Mouse (Mus musculus) heart, embryonic 10.5 days (tissue): ENCODE data around the gene Smc1a. TPM values are rescaled to one million over a fixed set of nuclear protein-coding genes. Genes with fewer than 3 reads are reported as not detected.

Experiments used
- DNase-seq: peaks from one replicate; pipeline ENCODE4 v3.0.0-alpha.2; 2017; ENCODE audit warnings: low spot score
- H3K27ac ChIP-seq: fragments of 300-500 bp; sonication (generic); 2 replicates; pipeline ENCODE4 v1.5.1; 2016; ENCODE audit warnings: mild to moderate bottlenecking
- H3K27me3 ChIP-seq: fragments of 300-500 bp; sonication (generic); 2 replicates; pipeline ENCODE4 v1.6.1; 2016; ENCODE audit warnings: mild to moderate bottlenecking; ENCODE audit not compliant: poor library complexity, insufficient read depth, severe bottlenecking
- H3K36me3 ChIP-seq: fragments of 300-500 bp; sonication (generic); 2 replicates; pipeline ENCODE4 v1.6.1; 2016; ENCODE audit warnings: mild to moderate bottlenecking, moderate library complexity
- H3K4me1 ChIP-seq: fragments of 300-500 bp; sonication (generic); 2 replicates; pipeline ENCODE4 v1.6.1; 2016; ENCODE audit warnings: mild to moderate bottlenecking
- H3K4me3 ChIP-seq: fragments of 300-500 bp; sonication (generic); 2 replicates; pipeline ENCODE4 v1.5.1; 2016; ENCODE audit warnings: mild to moderate bottlenecking, moderate library complexity
- H3K9me3 ChIP-seq: fragments of 300-500 bp; sonication (generic); 2 replicates; pipeline ENCODE4 v1.6.1; 2016; ENCODE audit warnings: mild to moderate bottlenecking, moderate library complexity
- WGBS: fragments of 180-500 bp; shearing (Covaris S2); methylation state at CpG from one replicate; pipeline ENCODE4 v1.1.7; 2016; 5-methylcytosine and 5-hydroxymethylcytosine counted together
- polyA plus RNA-seq: library from polyadenylated mRNA; unstranded; fragments of >200 nt; fragmentation: Nextera tagmentation; extraction: Ambion mirVana; gene quantifications from 2 replicates; pipeline ENCODE4 v1.2.1, GENCODE M21; 2016

Gene Smc1a
- 73.9 and 88.5 TPM in 2 replicates for polyA plus RNA-seq

- H3K27ac ChIP-seq, result peak within 1 kb of the TSS; percentile 87
- H3K4me3 ChIP-seq, result peak within 1 kb of the TSS; percentile 66
- H3K4me1 ChIP-seq, result no peaks in the 10 kb centered on the region
- peak; percentile 96 for DNase-seq
- H3K27me3 ChIP-seq, result peaks cover 36% of the 10 kb centered on the region; the same call in 1 of the 2 replicates
- peaks cover 3% of the 10 kb centered on the region; the same call in 1 of the 2 replicates for H3K36me3 ChIP-seq
- 15% methylated on average over 64 of the region's 64 CpGs for WGBS
- H3K9me3 ChIP-seq, result no peaks in the 10 kb centered on the region
Observed at GRCm38 (mm10) chrX:152016151-152017145, at the start of gene Smc1a, which contains the start of gene Ribc1. Gene Smc1a (plus strand): TSS chrX:152016428. Gene Ribc1 (minus strand): TSS chrX:152016295.

GRCm38 (mm10) chrX:151999006-151999710 is 17.1 kb upstream of the Smc1a start:
- no peak overlapping the region for H3K4me3 ChIP-seq
- 62% methylated on average over 4 of the region's 4 CpGs for WGBS
- no peaks in the 10 kb centered on the region for H3K4me1 ChIP-seq
- peaks cover 62% of the 10 kb centered on the region for H3K27me3 ChIP-seq
- H3K27ac ChIP-seq, result no peak overlapping the region
- DNase-seq, result no peak
- peaks cover 10% of the 10 kb centered on the region for H3K36me3 ChIP-seq
- no peaks in the 10 kb centered on the region for H3K9me3 ChIP-seq

GRCm38 (mm10) chrX:152001182-152001684 is 15.0 kb upstream of the Smc1a start:
- peak overlapping the region; percentile 65 for H3K4me3 ChIP-seq
- no peaks in the 10 kb centered on the region for H3K9me3 ChIP-seq
- no peaks in the 10 kb centered on the region for H3K4me1 ChIP-seq
- peaks cover 30% of the 10 kb centered on the region for H3K36me3 ChIP-seq
- DNase-seq, result no peak
- H3K27me3 ChIP-seq, result peaks cover 77% of the 10 kb centered on the region
- WGBS, result 37% methylated on average over 9 of the region's 9 CpGs
- peak overlapping the region; percentile 80; the same call in 1 of the 2 replicates for H3K27ac ChIP-seq

- peak; percentile 94 for DNase-seq
- 19% methylated on average over 39 of the region's 41 CpGs for WGBS
- Histone ChIP-seq H3K4me3 (peak within 1 kb of the TSS; percentile 65), H3K36me3 (peaks cover 36% of the 10 kb centered on the region), H3K4me1 (no peaks in the 10 kb centered on the region), H3K27me3 (peaks cover 73% of the 10 kb centered on the region), H3K27ac (peak within 1 kb of the TSS; percentile 80), H3K9me3 (no peaks in the 10 kb centered on the region)
Observed at GRCm38 (mm10) chrX:152001737-152002710, 14.2 kb upstream of the Smc1a start, which contains the start of gene Hsd17b10. Gene Hsd17b10 (plus strand): TSS chrX:152001845.

- no peaks in the 10 kb centered on the region for H3K9me3 ChIP-seq
- H3K27me3 ChIP-seq, result peaks cover 73% of the 10 kb centered on the region; the same call in 1 of the 2 replicates
- DNase-seq, result no peak
- WGBS, result 67% methylated on average over 2 of the region's 2 CpGs
- H3K27ac ChIP-seq, result no peak overlapping the region
- peak overlapping the region; percentile 22; the same call in 1 of the 2 replicates for H3K4me3 ChIP-seq
- peaks cover 43% of the 10 kb centered on the region for H3K36me3 ChIP-seq
- no peaks in the 10 kb centered on the region for H3K4me1 ChIP-seq
Observed at GRCm38 (mm10) chrX:152002865-152003264, 13.4 kb upstream of the Smc1a start.

- Histone ChIP-seq H3K36me3 (peaks cover 46% of the 10 kb centered on the region), H3K27ac (no peak overlapping the region), H3K9me3 (no peaks in the 10 kb centered on the region), H3K4me1 (no peaks in the 10 kb centered on the region), H3K27me3 (peaks cover 59% of the 10 kb centered on the region; the same call in 1 of the 2 replicates), H3K4me3 (no peak overlapping the region)
- 82% methylated on average over 1 of the region's 1 CpGs for WGBS
- no peak for DNase-seq
Observed at GRCm38 (mm10) chrX:152007863-152008262, 8.4 kb upstream of the Smc1a start.

- no peaks in the 10 kb centered on the region for H3K9me3 ChIP-seq
- no peaks in the 10 kb centered on the region for H3K4me1 ChIP-seq
- WGBS, result 16% methylated on average over 11 of the region's 11 CpGs
- H3K4me3 ChIP-seq, result peak overlapping the region; percentile 66
- no peak for DNase-seq
- H3K27me3 ChIP-seq, result peaks cover 36% of the 10 kb centered on the region; the same call in 1 of the 2 replicates
- peak overlapping the region; percentile 86 for H3K27ac ChIP-seq
- H3K36me3 ChIP-seq, result peaks cover 3% of the 10 kb centered on the region; the same call in 1 of the 2 replicates
Observed at GRCm38 (mm10) chrX:152015752-152016150, 477 bp upstream of the Smc1a start.

GRCm38 (mm10) chrX:152017186-152017585 is 958 bp downstream of the Smc1a start:
- H3K9me3 ChIP-seq, result no peaks in the 10 kb centered on the region
- peak overlapping the region; percentile 66 for H3K4me3 ChIP-seq
- peaks cover 30% of the 10 kb centered on the region; the same call in 1 of the 2 replicates for H3K27me3 ChIP-seq
- no peaks in the 10 kb centered on the region for H3K4me1 ChIP-seq
- H3K36me3 ChIP-seq, result peaks cover 3% of the 10 kb centered on the region; the same call in 1 of the 2 replicates
- peak overlapping the region; percentile 87 for H3K27ac ChIP-seq
- WGBS, result 24% methylated on average over 14 of the region's 14 CpGs
- no peak for DNase-seq

- no peaks in the 10 kb centered on the region for H3K4me1 ChIP-seq
- no peaks in the 10 kb centered on the region for H3K9me3 ChIP-seq
- H3K27ac ChIP-seq, result no peak overlapping the region
- peaks cover 13% of the 10 kb centered on the region; the same call in 1 of the 2 replicates for H3K36me3 ChIP-seq
- 79% methylated on average over 2 of the region's 2 CpGs for WGBS
- no peak for DNase-seq
- H3K27me3 ChIP-seq, result peaks cover 32% of the 10 kb centered on the region; the same call in 1 of the 2 replicates
- H3K4me3 ChIP-seq, result no peak overlapping the region
Observed at GRCm38 (mm10) chrX:152019294-152019693, 3.1 kb downstream of the Smc1a start.

- no peaks in the 10 kb centered on the region for H3K9me3 ChIP-seq
- H3K27ac ChIP-seq, result no peak overlapping the region
- DNase-seq, result no peak
- peaks cover 26% of the 10 kb centered on the region; the same call in 1 of the 2 replicates for H3K27me3 ChIP-seq
- H3K36me3 ChIP-seq, result peaks cover 47% of the 10 kb centered on the region
- H3K4me3 ChIP-seq, result no peak overlapping the region
- no peaks in the 10 kb centered on the region for H3K4me1 ChIP-seq
Observed at GRCm38 (mm10) chrX:152039865-152040264, 23.6 kb downstream of the Smc1a start.

GRCm38 (mm10) chrX:152047230-152047629 is 31.0 kb downstream of the Smc1a start:
- Histone ChIP-seq H3K4me1 (no peaks in the 10 kb centered on the region), H3K27ac (no peak overlapping the region), H3K36me3 (peaks cover 38% of the 10 kb centered on the region), H3K4me3 (no peak overlapping the region), H3K27me3 (peaks cover 31% of the 10 kb centered on the region; the same call in 1 of the 2 replicates), H3K9me3 (no peaks in the 10 kb centered on the region)
- no peak for DNase-seq
